Mouse (Mus musculus) lung, postnatal 0 days (tissue): ENCODE data around the gene Dchs1.

Source experiments
- CTCF ChIP-seq: IDR thresholded peaks from 2 replicates; pipeline ENCODE4 v1.5.1; 2016; ENCODE audit warnings: antibody characterized with exemption, mild to moderate bottlenecking
- EP300 ChIP-seq: IDR thresholded peaks from 2 replicates; pipeline ENCODE4 v1.6.1; 2016; ENCODE audit warnings: antibody characterized with exemption, mild to moderate bottlenecking, control low read depth

GRCm38 (mm10) chr7:105734826-105735225 is 52.6 kb downstream of the Dchs1 start:
- TF ChIP-seq CTCF (no peak), EP300 (no peak)
